Mouse (Mus musculus) layer of hippocampus, adult 9-10 months (tissue): Measurements from ENCODE around the gene Itgb2l.
"Not testable (repeated sequence)": the region's sequence is repeated elsewhere in the genome, so short reads cannot be mapped to it uniquely, and the experiment has no call there.

ENCODE experiments used
- DNase-seq: peaks from one replicate; pipeline ENCODE4 v3.0.0; 2022; ENCODE audit warnings: low spot score

Gene Itgb2l

GRCm38 (mm10) chr16:96443468-96443867 lies at the start of gene Itgb2l:
TSS of gene Itgb2l (minus strand) at chr16:96443619.
- no peak for DNase-seq

GRCm38 (mm10) chr16:96491530-96491929 lies 48.1 kb upstream of the Itgb2l start:
- no peak for DNase-seq

- DNase-seq, result no peak
Measured at GRCm38 (mm10) chr16:96488038-96488437, 44.6 kb upstream of the Itgb2l start.

- DNase-seq, result no peak
Measured at GRCm38 (mm10) chr16:96487007-96487684, 43.7 kb upstream of the Itgb2l start.

- no peak for DNase-seq
Measured at GRCm38 (mm10) chr16:96481791-96482190, 38.4 kb upstream of the Itgb2l start.

- DNase-seq, result no peak
Measured at GRCm38 (mm10) chr16:96474185-96474584, 30.8 kb upstream of the Itgb2l start.

- no peak for DNase-seq
Measured at GRCm38 (mm10) chr16:96472816-96473215, 29.4 kb upstream of the Itgb2l start.

GRCm38 (mm10) chr16:96472361-96472760 lies 28.9 kb upstream of the Itgb2l start:
- no peak for DNase-seq

- no peak for DNase-seq
Measured at GRCm38 (mm10) chr16:96469640-96470039, 26.2 kb upstream of the Itgb2l start.

- peak; percentile 45 for DNase-seq
Measured at GRCm38 (mm10) chr16:96468698-96469097, 25.3 kb upstream of the Itgb2l start.

GRCm38 (mm10) chr16:96468011-96468410 lies 24.6 kb upstream of the Itgb2l start:
- DNase-seq, result no peak

- DNase-seq, result peak; percentile 80
Measured at GRCm38 (mm10) chr16:96467445-96467844, 24.0 kb upstream of the Itgb2l start, which contains the start of gene Pcp4. TSS of gene Pcp4 (plus strand) at chr16:96467606.

- DNase-seq, result no peak
Measured at GRCm38 (mm10) chr16:96460788-96461187, 17.4 kb upstream of the Itgb2l start.

GRCm38 (mm10) chr16:96459356-96459755 lies 15.9 kb upstream of the Itgb2l start:
- no peak for DNase-seq

- DNase-seq, result no peak
Measured at GRCm38 (mm10) chr16:96457612-96458011, 14.2 kb upstream of the Itgb2l start.

GRCm38 (mm10) chr16:96454086-96454485 lies 10.7 kb upstream of the Itgb2l start:
- DNase-seq, result no peak

- DNase-seq, result not testable (repeated sequence)
Measured at GRCm38 (mm10) chr16:96450871-96451270, 7.5 kb upstream of the Itgb2l start.

- no peak for DNase-seq
Measured at GRCm38 (mm10) chr16:96441826-96442225, 1.6 kb downstream of the Itgb2l start.

GRCm38 (mm10) chr16:96440871-96441270 lies 2.5 kb downstream of the Itgb2l start:
- no peak for DNase-seq

GRCm38 (mm10) chr16:96439682-96440081 lies 3.7 kb downstream of the Itgb2l start:
- no peak for DNase-seq

- peak; percentile 31 for DNase-seq
Measured at GRCm38 (mm10) chr16:96438946-96439345, 4.5 kb downstream of the Itgb2l start.

- DNase-seq, result no peak
Measured at GRCm38 (mm10) chr16:96434024-96434785, 9.2 kb downstream of the Itgb2l start.

- DNase-seq, result no peak
Measured at GRCm38 (mm10) chr16:96433266-96433665, 10.2 kb downstream of the Itgb2l start.
